Mouse (Mus musculus) kidney, adult 9 months (tissue): ENCODE measurements around the gene Slc39a11.

Experiments used
- DNase-seq: peaks from one replicate; pipeline ENCODE4 v3.0.0; 2022

Slc39a11 gene

GRCm38 (mm10) chr11:113502968-113503367, 146.9 kb downstream of the Slc39a11 start:
- DNase-seq, result no peak

- no peak for DNase-seq
Observed at GRCm38 (mm10) chr11:113500631-113501305, 149.1 kb downstream of the Slc39a11 start.

GRCm38 (mm10) chr11:113498889-113499288, 151.0 kb downstream of the Slc39a11 start:
- DNase-seq, result peak; percentile 52

- no peak for DNase-seq
Observed at GRCm38 (mm10) chr11:113494021-113494546, 155.8 kb downstream of the Slc39a11 start.

GRCm38 (mm10) chr11:113490530-113491520, 159.1 kb downstream of the Slc39a11 start:
- no peak for DNase-seq

GRCm38 (mm10) chr11:113487603-113488335, 162.1 kb downstream of the Slc39a11 start:
- peak; percentile 20 for DNase-seq

GRCm38 (mm10) chr11:113484037-113484436, 165.8 kb downstream of the Slc39a11 start:
- DNase-seq, result no peak

GRCm38 (mm10) chr11:113477550-113477949, 172.3 kb downstream of the Slc39a11 start:
- DNase-seq, result peak; percentile 43

- no peak for DNase-seq
Observed at GRCm38 (mm10) chr11:113476720-113477119, 173.2 kb downstream of the Slc39a11 start.

GRCm38 (mm10) chr11:113475491-113475890, 174.4 kb downstream of the Slc39a11 start:
- DNase-seq, result peak; percentile 27

- DNase-seq, result peak; percentile 91
Observed at GRCm38 (mm10) chr11:113473998-113474534, 175.8 kb downstream of the Slc39a11 start.

GRCm38 (mm10) chr11:113471936-113472335, 177.9 kb downstream of the Slc39a11 start:
- no peak for DNase-seq

GRCm38 (mm10) chr11:113469919-113470785, 179.7 kb downstream of the Slc39a11 start:
- DNase-seq, result no peak

GRCm38 (mm10) chr11:113468016-113468415, 181.9 kb downstream of the Slc39a11 start:
- DNase-seq, result no peak

GRCm38 (mm10) chr11:113467313-113467811, 182.5 kb downstream of the Slc39a11 start:
- no peak for DNase-seq

GRCm38 (mm10) chr11:113460118-113460517, 189.8 kb downstream of the Slc39a11 start:
- no peak for DNase-seq

GRCm38 (mm10) chr11:113458582-113459210, 191.2 kb downstream of the Slc39a11 start:
- DNase-seq, result no peak

GRCm38 (mm10) chr11:113452861-113453568, 196.9 kb downstream of the Slc39a11 start:
- no peak for DNase-seq

GRCm38 (mm10) chr11:113451301-113451700, 198.6 kb downstream of the Slc39a11 start:
- DNase-seq, result no peak

- no peak for DNase-seq
Observed at GRCm38 (mm10) chr11:113450665-113451064, 199.2 kb downstream of the Slc39a11 start.
